Mouse (Mus musculus): Measurements from ENCODE around the gene Tspo2. TPM values are rescaled to one million over a fixed set of nuclear protein-coding genes. Genes with fewer than 3 reads are reported as not detected.
A peak's percentile ranks its signal among the peaks of the same experiment; 100 is the strongest.

Gene Tspo2
- polyA plus RNA-seq, 1 experiment from 2014 or later = 0.61 TPM

GRCm38 (mm10) chr17:48416011-48416410, 35.3 kb downstream of the Tspo2 start:
- DNase-seq (ENCODE audit: low spot score, missing footprints) (no peak), ATAC-seq (ENCODE audit: low FRiP score) (no peak)
- Histone ChIP-seq H3K4me1 (ENCODE audit: control insufficient read depth, insufficient read depth, low read length) (peaks cover 7% of the 10 kb centered on the region; the same call in 1 of the 2 replicates), H3K4me2 (no peak overlapping the region), H3K27me3 (ENCODE audit: control insufficient read depth, insufficient read depth, low read length) (no peaks in the 10 kb centered on the region), H3K9ac (ENCODE audit: low read length) (no peak overlapping the region), H3K9me3 (ENCODE audit: control insufficient read depth, low read length) (no peaks in the 10 kb centered on the region), H3K36me3 (ENCODE audit: control insufficient read depth, insufficient read depth, low read length) (peaks cover 4% of the 10 kb centered on the region; the same call in 1 of the 2 replicates), H3K27ac (ENCODE audit: low read depth, low read length) (no peak overlapping the region), H3K4me3 (ENCODE audit: low read depth, low read length) (no peak overlapping the region)
- WGBS = 91% methylated on average over 7 of the region's 7 CpGs

GRCm38 (mm10) chr17:48411241-48411640, 40.1 kb downstream of the Tspo2 start:
- Histone ChIP-seq H3K27me3 (ENCODE audit: control insufficient read depth, insufficient read depth, low read length) (no peaks in the 10 kb centered on the region), H3K4me2 (peak overlapping the region; percentile 67), H3K9me3 (ENCODE audit: control insufficient read depth, low read length) (no peaks in the 10 kb centered on the region), H3K27ac (ENCODE audit: low read depth, low read length) (no peak overlapping the region), H3K36me3 (ENCODE audit: control insufficient read depth, insufficient read depth, low read length) (peaks cover 4% of the 10 kb centered on the region; the same call in 1 of the 2 replicates), H3K4me3 (ENCODE audit: low read depth, low read length) (peak overlapping the region; percentile 91), H3K9ac (ENCODE audit: low read length) (peak overlapping the region; percentile 91), H3K4me1 (ENCODE audit: control insufficient read depth, insufficient read depth, low read length) (peaks cover 21% of the 10 kb centered on the region)
- DNase-seq (ENCODE audit: low spot score, missing footprints) (peak; percentile 59), ATAC-seq (ENCODE audit: low FRiP score) (no peak)
- WGBS = 67% methylated on average over 8 of the region's 8 CpGs

- Histone ChIP-seq H3K4me3 (ENCODE audit: low read depth, low read length) (peak overlapping the region; percentile 91), H3K36me3 (ENCODE audit: control insufficient read depth, insufficient read depth, low read length) (peaks cover 3% of the 10 kb centered on the region; the same call in 1 of the 2 replicates), H3K9ac (ENCODE audit: low read length) (peak overlapping the region; percentile 91), H3K4me1 (ENCODE audit: control insufficient read depth, insufficient read depth, low read length) (peaks cover 21% of the 10 kb centered on the region), H3K27ac (ENCODE audit: low read depth, low read length) (peak overlapping the region; percentile 93), H3K9me3 (ENCODE audit: control insufficient read depth, low read length) (no peaks in the 10 kb centered on the region), H3K27me3 (ENCODE audit: control insufficient read depth, insufficient read depth, low read length) (no peaks in the 10 kb centered on the region), H3K4me2 (peak overlapping the region; percentile 67)
- peak; percentile 97 for DNase-seq (ENCODE audit: low spot score, missing footprints)
- WGBS = 0% methylated on average over 13 of the region's 13 CpGs
- peak; percentile 30 for ATAC-seq (ENCODE audit: low FRiP score)
Observed at GRCm38 (mm10) chr17:48410299-48410785, 41.0 kb downstream of the Tspo2 start.

GRCm38 (mm10) chr17:48409380-48410298, 41.7 kb downstream of the Tspo2 start, which contains the start of the genes Nfya and Oard1:
Gene Nfya (minus strand): TSS chr17:48409906.
Gene Oard1 (plus strand): TSS chr17:48410014.
- Histone ChIP-seq H3K4me2 (peak within 1 kb of the TSS; percentile 67), H3K4me1 (ENCODE audit: control insufficient read depth, insufficient read depth, low read length) (peaks cover 21% of the 10 kb centered on the region), H3K27me3 (ENCODE audit: control insufficient read depth, insufficient read depth, low read length) (no peaks in the 10 kb centered on the region), H3K9ac (ENCODE audit: low read length) (peak within 1 kb of the TSS; percentile 99), H3K4me3 (ENCODE audit: low read depth, low read length) (peak within 1 kb of the TSS; percentile 91), H3K36me3 (ENCODE audit: control insufficient read depth, insufficient read depth, low read length) (no peaks in the 10 kb centered on the region), H3K9me3 (ENCODE audit: control insufficient read depth, low read length) (no peaks in the 10 kb centered on the region), H3K27ac (ENCODE audit: low read depth, low read length) (peak within 1 kb of the TSS; percentile 100)
- peak; percentile 100 for DNase-seq (ENCODE audit: low spot score, missing footprints)
- peak; percentile 97 for ATAC-seq (ENCODE audit: low FRiP score)
- WGBS = under 1% methylated on average over 82 of the region's 84 CpGs

- WGBS = under 1% methylated on average over 47 of the region's 47 CpGs
- no peaks in the 10 kb centered on the region for H3K36me3 ChIP-seq (ENCODE audit: control insufficient read depth, insufficient read depth, low read length)
- peak overlapping the region; percentile 99 for H3K9ac ChIP-seq (ENCODE audit: low read length)
- no peaks in the 10 kb centered on the region for H3K9me3 ChIP-seq (ENCODE audit: control insufficient read depth, low read length)
- ATAC-seq (ENCODE audit: low FRiP score) (peak; percentile 38), DNase-seq (ENCODE audit: low spot score, missing footprints) (peak; percentile 96)
- H3K4me2 ChIP-seq = peak overlapping the region; percentile 66
- peaks cover 21% of the 10 kb centered on the region for H3K4me1 ChIP-seq (ENCODE audit: control insufficient read depth, insufficient read depth, low read length)
- H3K27me3 ChIP-seq (ENCODE audit: control insufficient read depth, insufficient read depth, low read length) = no peaks in the 10 kb centered on the region
- peak overlapping the region; percentile 91 for H3K4me3 ChIP-seq (ENCODE audit: low read depth, low read length)
- H3K27ac ChIP-seq (ENCODE audit: low read depth, low read length) = peak overlapping the region; percentile 100
Observed at GRCm38 (mm10) chr17:48408526-48409291, 42.6 kb downstream of the Tspo2 start.

- ATAC-seq (ENCODE audit: low FRiP score) = no peak
- Histone ChIP-seq H3K9me3 (ENCODE audit: control insufficient read depth, low read length) (no peaks in the 10 kb centered on the region), H3K4me1 (ENCODE audit: control insufficient read depth, insufficient read depth, low read length) (peaks cover 21% of the 10 kb centered on the region), H3K36me3 (ENCODE audit: control insufficient read depth, insufficient read depth, low read length) (no peaks in the 10 kb centered on the region), H3K9ac (ENCODE audit: low read length) (peak overlapping the region; percentile 99), H3K27me3 (ENCODE audit: control insufficient read depth, insufficient read depth, low read length) (no peaks in the 10 kb centered on the region), H3K27ac (ENCODE audit: low read depth, low read length) (peak overlapping the region; percentile 100), H3K4me3 (ENCODE audit: low read depth, low read length) (peak overlapping the region; percentile 91), H3K4me2 (peak overlapping the region; percentile 66)
- DNase-seq (ENCODE audit: low spot score, missing footprints) = peak; percentile 81
- WGBS = 20% methylated on average over 8 of the region's 8 CpGs
Observed at GRCm38 (mm10) chr17:48407910-48408525, 43.3 kb downstream of the Tspo2 start.

GRCm38 (mm10) chr17:48407154-48407553, 44.2 kb downstream of the Tspo2 start:
- H3K4me3 ChIP-seq (ENCODE audit: low read depth, low read length) = no peak overlapping the region
- peak overlapping the region; percentile 66 for H3K4me2 ChIP-seq
- peaks cover 21% of the 10 kb centered on the region for H3K4me1 ChIP-seq (ENCODE audit: control insufficient read depth, insufficient read depth, low read length)
- DNase-seq (ENCODE audit: low spot score, missing footprints) (no peak), ATAC-seq (ENCODE audit: low FRiP score) (no peak)
- H3K9ac ChIP-seq (ENCODE audit: low read length) = peak overlapping the region; percentile 99
- WGBS = 93% methylated on average over 4 of the region's 4 CpGs
- H3K36me3 ChIP-seq (ENCODE audit: control insufficient read depth, insufficient read depth, low read length) = no peaks in the 10 kb centered on the region
- H3K27me3 ChIP-seq (ENCODE audit: control insufficient read depth, insufficient read depth, low read length) = no peaks in the 10 kb centered on the region
- no peaks in the 10 kb centered on the region for H3K9me3 ChIP-seq (ENCODE audit: control insufficient read depth, low read length)
- H3K27ac ChIP-seq (ENCODE audit: low read depth, low read length) = no peak overlapping the region

- DNase-seq (ENCODE audit: low spot score, missing footprints) (no peak), ATAC-seq (ENCODE audit: low FRiP score) (no peak)
- H3K4me3 ChIP-seq (ENCODE audit: low read depth, low read length) = no peak overlapping the region
- H3K4me2 ChIP-seq = no peak overlapping the region
- peaks cover 3% of the 10 kb centered on the region for H3K36me3 ChIP-seq (ENCODE audit: control insufficient read depth, insufficient read depth, low read length)
- H3K9ac ChIP-seq (ENCODE audit: low read length) = no peak overlapping the region
- H3K27me3 ChIP-seq (ENCODE audit: control insufficient read depth, insufficient read depth, low read length) = no peaks in the 10 kb centered on the region
- H3K27ac ChIP-seq (ENCODE audit: low read depth, low read length) = no peak overlapping the region
- 78% methylated on average over 1 of the region's 1 CpGs for WGBS
- no peaks in the 10 kb centered on the region for H3K9me3 ChIP-seq (ENCODE audit: control insufficient read depth, low read length)
- H3K4me1 ChIP-seq (ENCODE audit: control insufficient read depth, insufficient read depth, low read length) = peaks cover 13% of the 10 kb centered on the region
Observed at GRCm38 (mm10) chr17:48404706-48405105, 46.6 kb downstream of the Tspo2 start.
